Mouse (Mus musculus) granulocyte monocyte progenitor cell, adult 5-6 weeks (primary cell): ENCODE measurements around the gene Trdn. TPM values are rescaled to one million over a fixed set of nuclear protein-coding genes. Genes with fewer than 3 reads are reported as not detected.

Source experiments
- ATAC-seq: replicated peaks from 2 replicates; pipeline ENCODE4 v1.8.0; 2016; ENCODE audit warnings: mild to moderate bottlenecking, moderate TSS enrichment, inconsistent platforms; ENCODE audit not compliant: poor library complexity, severe bottlenecking
- total RNA-seq, 2 experiments: library from RNA; stranded (forward) in 1 of 2; stranded (reverse) in 1 of 2; fragments of 200-712, 200-1000 nt in 1 of 2; fragments of >200 nt in 1 of 2; fragmentation: Nextera tagmentation in 1 of 2; gene quantifications; 2 replicates each; pipeline ENCODE4 v1.2.3; 2014 to 2017

Gene Trdn
- not detected in 2 replicates for total RNA-seq (2014; fragmentation: Nextera tagmentation)
- not detected in 2 replicates for total RNA-seq (2017)

GRCm38 (mm10) chr10:33080254-33080653 lies at the start of gene Trdn:
Trdn (plus strand) TSS chr10:33080554.
- no peak for ATAC-seq

- ATAC-seq: no peak
Measured at GRCm38 (mm10) chr10:33060771-33061170, 19.6 kb upstream of the Trdn start.

GRCm38 (mm10) chr10:33065566-33065965 lies 14.8 kb upstream of the Trdn start:
- ATAC-seq: no peak

GRCm38 (mm10) chr10:33073126-33073525 lies 7.2 kb upstream of the Trdn start:
- no peak for ATAC-seq

GRCm38 (mm10) chr10:33082151-33082844 lies 1.9 kb downstream of the Trdn start:
- no peak for ATAC-seq

GRCm38 (mm10) chr10:33082961-33083626 lies 2.7 kb downstream of the Trdn start:
- ATAC-seq: no peak

- ATAC-seq: no peak
Measured at GRCm38 (mm10) chr10:33083627-33084158, 3.3 kb downstream of the Trdn start.

- ATAC-seq: no peak
Measured at GRCm38 (mm10) chr10:33088403-33088802, 8.0 kb downstream of the Trdn start.

- ATAC-seq: no peak
Measured at GRCm38 (mm10) chr10:33092400-33092799, 12.0 kb downstream of the Trdn start.

GRCm38 (mm10) chr10:33107942-33108341 lies 27.6 kb downstream of the Trdn start:
- ATAC-seq: no peak

GRCm38 (mm10) chr10:33123028-33123427 lies 42.7 kb downstream of the Trdn start:
- ATAC-seq: no peak

GRCm38 (mm10) chr10:33144911-33145310 lies 64.6 kb downstream of the Trdn start:
- no peak for ATAC-seq

GRCm38 (mm10) chr10:33179731-33180631 lies 99.6 kb downstream of the Trdn start:
- no peak for ATAC-seq

GRCm38 (mm10) chr10:33189031-33189430 lies 108.7 kb downstream of the Trdn start:
- no peak for ATAC-seq

- ATAC-seq: no peak
Measured at GRCm38 (mm10) chr10:33195919-33196318, 115.6 kb downstream of the Trdn start.

GRCm38 (mm10) chr10:33198257-33198656 lies 117.9 kb downstream of the Trdn start:
- no peak for ATAC-seq

- ATAC-seq: no peak
Measured at GRCm38 (mm10) chr10:33210411-33210810, 130.1 kb downstream of the Trdn start.

GRCm38 (mm10) chr10:33253911-33254310 lies 173.6 kb downstream of the Trdn start:
- no peak for ATAC-seq

- no peak for ATAC-seq
Measured at GRCm38 (mm10) chr10:33256202-33256601, 175.8 kb downstream of the Trdn start.

- ATAC-seq: no peak
Measured at GRCm38 (mm10) chr10:33304982-33305381, 224.6 kb downstream of the Trdn start.

- no peak for ATAC-seq
Measured at GRCm38 (mm10) chr10:33353026-33353425, 272.7 kb downstream of the Trdn start.
